Mouse (Mus musculus) kidney, postnatal 25 days (tissue): Measurements from ENCODE around the gene Hist1h2bc.
"Not testable (repeated sequence)": the region's sequence is repeated elsewhere in the genome, so short reads cannot be mapped to it uniquely, and the experiment has no call there.

ENCODE experiments used
- DNase-seq, 2 experiments: peaks; one replicate each; pipeline ENCODE4 v3.0.0; 2021; ENCODE audit warnings: mixed read lengths in 2 of 2

Gene Hist1h2bc

DNA sequence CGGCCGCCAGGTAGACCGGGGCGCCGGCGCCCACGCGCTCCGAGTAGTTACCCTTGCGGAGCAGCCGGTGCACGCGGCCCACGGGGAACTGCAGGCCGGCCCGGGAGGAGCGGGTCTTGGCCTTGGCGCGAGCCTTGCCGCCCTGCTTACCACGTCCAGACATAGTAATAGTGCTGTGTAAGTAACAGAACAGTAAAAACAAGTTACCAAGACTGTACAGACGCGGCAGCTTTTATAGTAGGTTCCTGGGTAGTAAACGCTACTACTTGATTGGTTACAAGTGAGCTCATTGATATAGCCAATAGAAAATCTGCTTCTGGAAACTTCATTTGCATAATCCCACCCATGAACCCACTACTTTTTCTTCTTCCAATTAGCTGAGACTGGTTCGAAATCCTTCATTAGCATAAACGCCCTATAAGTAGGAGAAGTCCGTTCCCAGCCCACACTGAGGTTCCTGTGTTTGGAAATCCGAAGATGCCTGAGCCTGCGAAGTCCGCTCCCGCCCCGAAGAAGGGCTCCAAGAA is at the start of gene Hist1h2bc, which contains the start of gene Hist1h2ac:
TSS of gene Hist1h2bc (plus strand) at position 445 of the 527 bp plus-strand sequence.
TSS of gene Hist1h2ac (minus strand) at position 194 of the 527 bp plus-strand sequence.
- DNase-seq = peak; percentile 83 to 84

DNA sequence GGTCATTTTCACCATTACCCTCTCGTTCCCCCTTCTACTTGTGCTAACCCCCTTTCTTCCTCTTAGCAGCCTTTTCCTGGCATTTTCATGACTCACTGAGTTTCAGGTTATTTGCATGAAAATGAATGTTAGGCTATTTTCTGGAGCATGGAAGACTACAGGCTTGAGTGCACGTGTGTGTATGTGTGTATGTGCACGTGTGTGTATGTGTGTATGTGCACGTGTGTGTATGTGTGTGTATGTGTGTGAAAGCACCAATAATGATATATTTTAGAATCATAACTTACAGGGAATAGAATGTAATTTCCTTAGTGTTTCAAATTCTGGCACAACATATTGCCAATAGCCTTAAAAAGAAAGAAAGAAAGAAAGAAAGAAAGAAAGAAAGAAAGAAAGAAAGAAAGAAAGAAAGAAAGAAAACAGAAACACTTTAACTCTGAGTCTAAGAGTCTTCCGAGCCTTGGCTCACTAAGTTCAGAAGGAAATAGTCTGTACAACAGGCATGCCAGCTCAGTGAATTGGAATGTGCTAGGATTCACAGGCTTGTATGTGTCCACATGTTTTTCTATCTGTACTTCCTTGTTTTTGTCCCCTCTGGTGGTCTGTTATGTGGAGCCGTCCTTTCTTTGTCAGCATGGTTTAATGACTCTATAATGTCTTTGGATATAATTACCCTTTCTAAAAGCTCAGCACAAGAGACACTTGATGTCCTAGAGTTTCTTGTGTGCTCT is 24.2 kb upstream of the Hist1h2bc start:
- DNase-seq = no peak

DNA sequence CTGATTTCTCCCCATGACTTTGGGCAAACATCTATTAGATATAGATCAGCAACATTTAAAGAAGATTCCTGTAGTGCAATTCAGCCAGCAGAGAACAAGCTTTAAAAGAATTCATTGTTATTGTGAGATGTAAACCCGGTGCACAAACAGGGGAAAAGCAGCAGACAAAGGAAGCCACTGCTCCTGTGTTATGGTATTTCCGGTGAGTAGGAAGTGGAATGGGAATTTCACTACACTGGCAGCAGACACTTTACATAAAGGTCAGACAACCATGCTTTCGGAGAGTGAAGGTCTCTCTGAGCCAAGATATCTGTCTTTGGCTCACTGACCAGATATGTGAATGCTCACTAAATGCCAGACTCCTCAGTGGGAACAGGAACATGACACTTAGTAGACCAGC is 21.5 kb upstream of the Hist1h2bc start:
- no peak for DNase-seq

DNA sequence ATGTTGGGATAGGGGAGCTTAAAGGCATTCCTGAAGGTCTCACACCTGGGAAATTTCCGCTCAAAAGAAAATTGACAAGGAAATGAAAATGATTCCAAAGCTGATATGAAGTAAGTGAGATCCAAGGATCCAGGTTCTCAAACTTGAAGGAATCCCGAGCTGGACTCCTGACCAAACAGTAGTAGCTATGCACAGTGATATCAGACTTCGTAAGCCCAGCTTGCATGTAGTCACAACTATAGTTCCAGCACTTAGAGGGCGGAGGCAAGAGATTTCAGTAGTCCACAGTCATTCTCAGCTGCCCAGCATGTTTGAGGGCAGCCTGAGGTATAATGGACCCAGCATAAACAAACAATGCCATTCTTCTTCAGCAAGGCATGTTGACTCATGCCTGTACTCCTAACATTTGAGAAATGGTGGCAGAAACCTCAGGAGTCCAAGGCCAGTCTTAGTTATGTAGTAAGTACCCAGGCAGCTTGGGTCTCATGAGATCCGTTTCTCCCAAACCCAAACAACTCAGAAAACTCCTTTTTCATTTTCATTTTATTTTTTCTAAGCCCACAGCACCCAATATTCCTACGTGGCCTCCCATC is 1.9 kb upstream of the Hist1h2bc start:
- no peak for DNase-seq

DNA sequence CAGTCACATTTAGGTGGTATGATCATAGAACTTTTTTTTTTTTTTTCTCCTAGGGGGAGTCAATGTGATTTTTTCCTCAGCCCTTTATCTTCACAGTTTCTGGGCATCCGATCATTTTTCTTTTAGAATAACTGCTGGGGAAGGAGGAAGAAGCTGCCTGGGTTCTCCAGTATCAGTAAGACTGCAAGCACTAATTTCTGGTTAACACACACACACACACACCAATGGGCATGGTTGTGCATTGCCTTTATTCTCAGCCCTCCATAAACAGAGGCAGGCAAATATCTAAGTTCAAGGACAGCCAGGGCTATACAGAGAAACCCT is 1.4 kb upstream of the Hist1h2bc start:
- no peak for DNase-seq

DNA sequence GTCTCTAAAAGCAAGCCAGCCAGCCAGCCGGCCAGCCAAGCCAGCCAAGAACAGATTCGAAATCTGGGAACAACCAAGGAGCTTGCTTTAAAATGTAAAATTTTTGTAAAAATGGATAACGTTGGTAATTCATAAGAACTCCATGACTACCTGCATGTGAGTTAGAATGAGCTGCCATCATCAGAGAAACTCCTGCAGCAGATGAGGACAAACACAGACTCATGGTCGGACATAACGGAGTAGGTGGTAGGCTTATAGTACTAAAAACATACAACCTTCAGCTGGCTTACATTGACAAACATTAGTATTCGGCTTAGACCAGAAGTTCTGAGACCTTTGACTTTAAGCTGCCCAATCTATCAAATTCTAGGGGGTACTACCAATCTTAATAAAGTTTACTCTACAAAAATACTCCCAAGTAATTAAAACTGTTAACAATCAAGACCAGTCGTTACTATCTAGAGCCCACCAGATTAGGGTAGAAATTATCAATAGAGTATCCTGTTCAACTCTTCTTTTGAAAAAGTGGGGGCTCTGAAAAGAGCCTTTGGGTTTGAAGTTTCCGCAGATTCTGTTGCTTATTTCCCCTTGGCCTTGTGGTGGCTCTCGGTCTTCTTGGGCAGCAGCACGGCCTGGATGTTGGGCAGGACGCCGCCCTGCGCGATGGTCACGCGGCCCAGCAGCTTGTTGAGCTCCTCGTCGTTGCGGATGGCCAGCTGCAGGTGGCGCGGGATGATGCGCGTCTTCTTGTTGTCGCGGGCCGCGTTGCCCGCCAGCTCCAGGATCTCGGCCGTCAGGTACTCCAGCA is 848 bp upstream of the Hist1h2bc start:
- DNase-seq = not testable (repeated sequence)

DNA sequence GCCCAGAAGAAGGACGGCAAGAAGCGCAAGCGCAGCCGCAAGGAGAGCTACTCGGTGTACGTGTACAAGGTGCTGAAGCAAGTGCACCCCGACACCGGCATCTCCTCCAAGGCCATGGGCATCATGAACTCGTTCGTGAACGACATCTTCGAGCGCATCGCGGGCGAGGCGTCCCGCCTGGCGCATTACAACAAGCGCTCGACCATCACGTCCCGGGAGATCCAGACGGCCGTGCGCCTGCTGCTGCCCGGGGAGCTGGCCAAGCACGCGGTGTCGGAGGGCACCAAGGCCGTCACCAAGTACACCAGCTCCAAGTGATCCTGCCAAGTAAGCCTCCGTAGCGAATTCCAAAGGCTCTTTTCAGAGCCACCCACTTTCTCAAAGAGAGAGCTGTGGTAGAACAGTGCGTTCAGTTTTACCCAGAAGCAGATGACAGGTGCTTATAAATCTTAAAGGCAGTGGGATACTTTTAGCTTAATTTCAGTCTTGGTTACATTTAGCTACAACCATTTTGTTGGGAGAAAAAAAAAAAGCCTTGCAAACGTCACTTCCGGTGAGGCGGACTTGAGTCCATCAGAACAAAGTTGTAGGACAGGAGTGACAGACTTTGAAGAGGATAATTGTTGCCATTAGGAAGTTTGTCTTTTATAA is 421 bp downstream of the Hist1h2bc start:
- peak; percentile 63 to 69 for DNase-seq

DNA sequence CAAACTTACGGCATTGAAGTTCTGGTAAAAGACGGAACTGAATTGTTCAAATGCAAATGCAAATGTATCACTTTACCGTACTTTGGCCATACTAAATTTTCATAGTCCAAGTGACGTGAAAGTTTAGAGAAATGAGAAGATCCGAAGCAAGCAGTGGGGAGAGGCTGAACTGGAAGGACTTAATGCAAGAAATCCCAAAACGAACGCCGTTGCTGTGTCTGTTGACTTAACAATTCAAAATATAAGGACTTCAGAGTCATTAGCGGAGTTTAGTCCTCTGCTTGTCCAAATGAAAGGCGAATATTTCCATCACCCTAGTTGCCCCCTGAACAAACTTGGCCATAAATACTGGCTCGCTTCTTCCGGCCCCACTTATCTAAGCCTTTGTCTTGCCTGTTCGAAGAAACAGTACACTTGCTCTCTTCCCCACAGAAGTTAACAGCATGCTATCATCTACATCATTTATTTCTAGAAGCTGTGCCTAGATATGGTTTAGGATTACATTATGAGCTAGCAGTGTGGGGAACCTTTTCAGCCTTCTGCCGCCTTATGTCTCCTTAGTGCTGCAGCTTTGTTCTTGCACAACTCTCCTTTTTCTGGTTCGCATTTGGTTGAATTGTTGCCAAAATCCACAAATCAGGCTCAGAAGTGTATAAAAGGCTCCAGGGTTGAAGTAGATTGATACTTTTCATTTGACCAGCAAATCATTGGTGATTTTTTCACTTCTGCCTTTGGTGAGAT is 1.3 kb downstream of the Hist1h2bc start:
- DNase-seq = peak in 1 of 2 experiments; percentile 7

DNA sequence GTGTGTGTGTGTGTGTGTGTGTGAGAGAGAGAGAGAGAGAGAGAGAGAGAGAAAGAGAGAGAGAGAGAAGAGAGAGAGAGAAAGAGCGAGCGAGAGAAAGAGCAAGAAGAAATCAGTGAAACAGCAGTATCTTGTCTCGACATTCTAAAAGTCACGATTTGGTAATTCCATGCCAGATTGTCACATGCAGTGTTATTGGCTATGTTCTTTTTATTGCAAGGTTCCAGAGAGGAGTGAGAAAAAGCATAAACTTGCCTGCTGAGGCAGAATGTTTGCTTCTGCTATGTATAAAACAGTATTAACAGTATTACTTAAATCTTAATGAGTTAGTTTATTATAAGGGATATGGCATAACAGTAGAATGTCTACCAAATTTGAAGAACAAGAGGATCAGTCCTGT is 2.0 kb downstream of the Hist1h2bc start:
- DNase-seq = no peak

DNA sequence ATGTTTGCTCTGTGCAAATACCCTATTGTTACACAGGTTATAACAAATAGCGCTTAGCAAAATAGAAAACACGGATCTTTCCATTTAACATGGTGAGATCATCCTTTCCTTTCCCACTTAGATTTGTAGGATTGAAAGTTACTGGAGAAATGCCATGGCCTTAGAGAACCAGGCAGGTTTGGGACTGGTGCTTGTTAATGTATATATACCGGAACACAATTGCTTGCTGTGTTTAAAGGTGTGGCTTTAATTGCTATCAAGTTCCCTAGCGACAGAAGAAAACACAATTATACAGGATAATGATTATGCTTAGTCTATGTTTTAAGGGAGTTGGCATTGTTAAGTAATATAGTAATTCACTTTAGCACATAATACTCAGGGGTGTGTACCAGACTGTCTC is 3.2 kb downstream of the Hist1h2bc start:
- DNase-seq = no peak

DNA sequence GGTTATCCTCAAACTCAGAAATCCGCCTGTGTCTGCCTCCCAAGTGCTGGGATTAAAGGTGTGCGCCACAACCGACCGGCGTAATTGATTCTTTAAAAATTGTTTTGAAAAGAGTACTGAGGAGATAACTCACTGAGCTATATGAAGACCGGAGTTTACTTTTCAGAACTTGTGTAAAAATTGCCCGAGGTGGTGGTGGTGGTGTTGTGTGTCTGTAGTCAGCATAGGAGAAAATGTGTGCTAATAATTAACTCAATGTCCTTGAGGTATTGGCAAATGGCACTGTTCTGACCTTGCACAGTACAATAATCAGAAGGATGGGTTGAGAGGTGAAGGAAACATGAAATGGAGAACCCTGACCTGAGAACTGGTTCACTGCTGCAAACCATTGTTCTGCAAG is 3.9 kb downstream of the Hist1h2bc start:
- DNase-seq = no peak

DNA sequence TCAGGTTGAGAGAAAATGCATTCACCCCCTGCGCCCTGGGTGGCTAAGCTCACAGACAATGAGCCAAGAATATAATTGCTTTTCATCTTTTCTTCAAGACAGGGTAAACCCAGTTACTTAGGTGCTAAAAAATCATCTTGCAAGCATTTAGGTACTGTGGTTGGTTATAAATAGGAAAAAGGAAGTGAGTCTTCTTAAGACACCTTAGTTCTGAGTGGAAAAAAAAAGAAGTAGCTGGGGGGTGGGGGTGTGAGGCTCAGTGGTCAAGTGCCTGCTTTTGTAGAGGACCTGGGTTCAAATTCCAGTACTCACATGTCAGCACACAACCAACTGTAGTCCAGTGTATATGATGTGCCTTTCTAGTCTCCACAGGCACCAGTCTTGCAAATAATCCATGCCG is 5.0 kb downstream of the Hist1h2bc start:
- DNase-seq = no peak

DNA sequence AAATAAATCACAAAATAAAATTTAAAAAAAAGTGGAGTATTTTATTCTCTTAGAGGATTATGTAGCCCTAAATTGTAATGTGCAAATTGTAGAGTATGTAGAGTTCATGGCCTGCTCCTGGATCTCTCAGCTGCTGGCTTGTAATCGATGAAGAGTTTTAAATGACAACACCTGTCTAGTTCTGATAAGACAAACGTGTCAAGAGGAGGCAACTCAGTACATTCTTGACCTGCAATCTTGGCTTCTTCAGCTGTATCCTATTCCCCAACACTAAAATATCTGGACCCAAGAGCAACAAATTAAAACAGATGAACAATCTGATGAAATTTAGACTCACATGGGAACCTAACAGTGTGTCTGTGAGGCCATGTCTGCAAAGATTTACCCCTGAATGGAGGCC is 5.5 kb downstream of the Hist1h2bc start:
- no peak for DNase-seq

DNA sequence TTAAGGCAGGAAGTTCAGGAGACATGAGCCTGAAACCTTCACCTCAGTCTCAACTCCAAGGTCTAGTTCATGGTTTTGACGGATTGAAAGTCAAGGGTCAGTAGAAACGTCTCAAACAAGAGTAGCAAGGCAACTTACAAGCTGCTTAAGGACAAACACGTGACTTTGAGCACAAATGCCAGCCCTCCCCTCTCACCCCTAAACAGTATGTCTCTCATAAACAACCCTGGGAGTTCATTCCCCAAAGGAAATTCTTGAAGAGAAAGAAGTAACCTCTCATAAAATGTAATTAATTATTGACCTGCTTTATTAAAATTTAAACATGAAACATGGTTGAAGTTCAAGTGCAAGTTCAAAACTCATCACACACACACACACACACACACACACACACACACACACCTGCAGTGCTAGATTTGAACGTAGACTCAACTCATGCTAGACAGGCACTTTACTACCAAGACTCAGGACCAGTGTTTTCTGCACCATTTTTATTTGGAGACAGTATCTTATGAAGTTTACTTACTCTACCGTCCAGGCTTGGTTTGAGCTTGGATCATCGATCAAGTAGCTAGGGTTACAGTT is 9.9 kb downstream of the Hist1h2bc start:
- DNase-seq = peak; percentile 66 to 78

DNA sequence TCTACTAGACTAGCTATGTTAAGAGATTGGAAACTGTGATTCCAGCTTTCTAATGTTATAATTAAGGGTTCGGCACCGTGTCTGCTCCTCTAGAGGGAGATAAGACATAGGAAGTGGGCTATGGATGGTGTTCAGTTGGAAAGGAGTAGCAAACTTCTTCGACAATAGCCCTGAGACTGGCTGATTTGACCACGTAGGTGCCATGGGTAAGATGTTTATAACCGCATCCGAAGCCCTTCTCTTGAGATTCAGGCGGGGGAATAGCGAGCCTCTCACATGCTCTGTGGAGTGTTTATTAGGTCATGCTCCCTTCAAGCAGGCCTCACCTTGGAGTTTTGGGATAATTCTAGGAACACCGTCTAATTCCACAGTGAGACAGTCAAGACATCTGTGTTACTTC is 11.0 kb downstream of the Hist1h2bc start:
- DNase-seq = no peak

DNA sequence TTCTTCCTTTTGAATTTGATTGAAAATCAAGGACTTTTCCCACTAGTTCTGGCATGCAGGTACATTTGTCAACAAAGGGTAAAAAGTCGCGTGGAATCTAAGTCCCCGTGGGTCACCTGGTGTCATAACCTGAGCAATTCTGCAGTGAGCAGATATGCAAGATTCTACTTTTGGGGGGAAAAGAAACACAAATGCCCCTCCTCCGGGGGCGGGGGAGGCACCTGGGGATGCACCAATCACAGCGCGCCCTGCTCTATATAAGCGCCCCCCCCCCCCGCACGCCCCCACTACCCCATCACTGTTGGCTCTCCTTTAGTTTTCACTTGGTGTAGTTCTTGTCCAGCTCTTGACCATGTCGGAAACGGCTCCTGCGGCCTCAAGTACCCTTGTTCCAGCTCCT is 11.5 kb downstream of the Hist1h2bc start, which contains the start of gene Hist1h1t:
TSS of gene Hist1h1t (plus strand) at position 301 of the 400 bp plus-strand sequence.
- no peak for DNase-seq

DNA sequence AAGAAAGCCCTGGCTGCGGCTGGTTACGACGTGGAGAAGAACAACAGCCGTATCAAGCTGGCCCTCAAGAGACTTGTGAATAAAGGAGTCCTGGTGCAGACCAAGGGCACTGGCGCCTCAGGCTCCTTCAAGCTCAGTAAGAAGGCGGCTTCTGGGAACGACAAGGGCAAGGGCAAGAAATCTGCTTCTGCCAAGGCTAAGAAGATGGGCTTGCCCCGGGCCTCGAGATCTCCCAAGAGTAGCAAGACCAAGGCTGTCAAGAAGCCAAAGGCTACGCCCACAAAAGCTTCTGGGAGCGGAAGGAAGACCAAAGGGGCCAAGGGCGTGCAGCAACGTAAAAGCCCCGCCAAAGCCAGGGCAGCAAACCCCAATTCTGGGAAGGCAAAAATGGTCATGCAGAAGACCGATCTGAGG is 12.1 kb downstream of the Hist1h2bc start:
- no peak for DNase-seq

DNA sequence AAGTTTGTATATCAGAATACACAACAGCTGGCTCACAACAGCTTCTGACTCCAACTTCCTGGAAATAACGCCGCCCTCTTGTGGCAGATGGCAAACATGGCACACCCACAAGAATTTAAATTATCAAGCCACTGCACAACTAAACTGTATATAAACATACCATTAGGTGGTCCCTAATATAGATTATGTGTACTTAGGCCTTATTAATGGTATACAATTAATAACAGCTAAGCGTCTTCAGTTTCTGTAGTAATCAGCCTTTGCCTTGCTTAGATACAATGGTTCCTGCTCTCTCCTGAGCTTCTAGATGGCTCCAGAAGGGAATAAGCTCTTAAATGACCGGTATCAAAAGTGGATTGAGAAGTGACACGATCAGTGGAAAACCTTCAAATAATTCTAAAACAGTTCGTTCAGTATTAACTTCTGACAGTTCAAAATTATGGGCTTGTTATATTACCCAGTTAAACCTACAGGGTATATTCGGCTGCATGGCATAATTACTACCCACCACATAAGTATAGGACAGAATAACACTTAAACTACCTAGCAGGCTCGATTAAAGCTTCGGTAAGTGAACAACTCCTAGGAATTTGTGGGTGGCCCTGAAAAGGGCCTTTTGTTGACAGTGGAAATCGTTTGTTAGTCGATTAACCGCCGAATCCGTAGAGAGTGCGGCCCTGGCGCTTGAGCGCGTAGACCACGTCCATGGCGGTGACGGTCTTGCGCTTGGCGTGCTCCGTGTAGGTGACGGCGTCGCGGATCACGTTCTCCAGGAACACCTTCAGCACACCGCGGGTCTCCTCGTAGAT is 13.7 kb downstream of the Hist1h2bc start:
- peak; percentile 45 to 61 for DNase-seq

DNA sequence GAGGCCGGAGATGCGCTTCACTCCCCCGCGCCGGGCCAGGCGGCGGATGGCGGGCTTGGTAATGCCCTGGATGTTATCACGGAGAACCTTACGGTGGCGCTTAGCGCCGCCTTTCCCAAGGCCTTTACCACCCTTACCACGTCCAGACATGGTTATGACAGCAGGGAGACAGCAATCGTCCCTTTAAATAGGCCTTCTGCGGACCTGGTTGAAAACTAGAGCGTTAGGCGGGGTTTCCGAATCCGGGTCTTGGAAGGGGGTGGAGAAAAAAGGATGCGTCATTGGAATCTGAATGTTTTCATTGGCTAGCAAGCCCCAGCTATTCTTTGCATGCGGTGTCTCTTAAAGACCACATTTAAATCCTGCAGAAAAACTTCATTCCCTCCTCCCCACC is 14.3 kb downstream of the Hist1h2bc start, which contains the start of gene Hist1h4c:
TSS of gene Hist1h4c (minus strand) at position 155 of the 394 bp plus-strand sequence.
- peak; percentile 97 to 98 for DNase-seq

DNA sequence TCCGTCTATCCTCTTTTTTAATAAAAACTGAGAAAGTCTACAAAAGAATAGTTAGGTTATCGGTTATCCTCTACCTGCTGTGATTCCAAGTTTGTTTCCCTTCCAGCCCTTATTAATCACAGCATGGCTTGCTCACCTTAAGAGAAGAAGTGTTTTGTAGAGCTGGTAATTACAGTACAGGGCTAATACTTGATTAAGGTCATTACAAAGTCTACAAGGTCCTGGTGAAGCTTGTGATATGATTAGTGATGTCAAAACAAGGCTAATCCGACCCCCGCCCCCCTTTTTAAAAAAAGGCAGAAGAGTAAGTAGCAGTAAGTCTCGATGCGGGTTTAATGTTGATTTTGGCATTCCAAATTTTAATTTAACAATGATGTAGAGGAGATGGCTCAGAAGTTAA is 15.0 kb downstream of the Hist1h2bc start:
- no peak for DNase-seq

DNA sequence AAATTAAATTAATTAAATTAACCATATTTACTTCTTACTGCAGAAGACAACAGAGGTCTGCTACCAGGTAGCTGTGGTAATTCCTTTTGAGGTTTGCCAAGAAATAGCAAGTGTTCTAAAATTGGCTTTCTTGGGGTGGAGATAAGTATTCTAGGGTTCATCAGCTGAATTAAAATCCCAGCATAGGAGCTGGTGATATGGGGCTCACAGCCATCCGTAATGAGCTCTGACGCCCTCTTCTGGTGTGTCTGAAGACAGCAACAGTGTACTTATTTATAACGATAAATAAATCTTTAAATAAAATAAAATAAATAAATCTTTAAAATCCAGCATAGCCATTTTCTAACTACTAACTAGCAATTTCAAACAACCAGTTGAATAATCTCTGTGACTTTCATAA is 15.8 kb downstream of the Hist1h2bc start:
- DNase-seq = no peak
